Mouse (Mus musculus) hindlimb bud, embryonic 11.5 days (tissue): ENCODE results near the gene Wdr20.

Experiments used
- DNase-seq: peaks from one replicate; pipeline ENCODE4 v3.0.0-alpha.2; 2012; ENCODE audit warnings: low read depth, low spot score; ENCODE audit errors: extremely low spot score

Gene Wdr20

GRCm38 (mm10) chr12:110775628-110776426, 38.1 kb downstream of the Wdr20 start:
- DNase-seq = no peak

DNA sequence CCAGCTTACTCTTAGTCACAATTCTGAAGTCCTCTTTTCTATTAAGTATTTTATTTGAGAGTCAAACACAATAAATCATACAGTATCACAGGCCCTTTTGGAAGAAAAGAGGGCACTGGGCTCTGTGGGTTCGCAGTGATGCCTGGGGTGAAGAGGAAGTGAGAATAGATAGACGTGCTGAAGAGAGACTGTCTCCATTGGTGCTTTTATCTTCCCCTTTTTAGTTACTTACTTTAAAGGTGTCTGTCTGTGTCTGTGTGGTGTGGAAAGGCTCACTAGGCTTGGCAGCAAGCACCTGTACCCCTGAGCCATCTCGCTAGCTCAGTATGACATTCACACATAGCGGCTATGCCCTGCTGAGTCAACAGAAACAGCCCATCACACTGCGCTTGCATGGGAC, 40.1 kb downstream of the Wdr20 start:
- DNase-seq = no peak

DNA sequence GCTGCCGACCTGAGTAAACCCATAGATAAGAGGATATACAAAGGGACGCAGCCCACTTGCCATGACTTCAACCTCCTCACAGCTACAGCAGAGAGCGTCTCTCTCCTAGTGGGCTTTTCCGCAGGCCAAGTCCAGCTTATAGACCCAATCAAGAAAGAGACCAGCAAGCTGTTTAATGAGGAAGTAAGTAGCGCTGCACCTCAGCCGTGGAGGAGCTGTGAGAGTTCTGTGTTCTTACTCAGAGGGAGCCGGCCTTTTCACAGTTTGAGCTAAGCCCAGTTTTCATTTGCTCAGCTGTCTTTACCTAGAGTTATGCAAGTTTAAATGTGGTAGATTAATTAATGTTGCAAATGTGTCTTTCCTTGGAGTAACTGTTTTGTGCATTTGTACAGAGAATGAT, 41.6 kb downstream of the Wdr20 start:
- no peak for DNase-seq

DNA sequence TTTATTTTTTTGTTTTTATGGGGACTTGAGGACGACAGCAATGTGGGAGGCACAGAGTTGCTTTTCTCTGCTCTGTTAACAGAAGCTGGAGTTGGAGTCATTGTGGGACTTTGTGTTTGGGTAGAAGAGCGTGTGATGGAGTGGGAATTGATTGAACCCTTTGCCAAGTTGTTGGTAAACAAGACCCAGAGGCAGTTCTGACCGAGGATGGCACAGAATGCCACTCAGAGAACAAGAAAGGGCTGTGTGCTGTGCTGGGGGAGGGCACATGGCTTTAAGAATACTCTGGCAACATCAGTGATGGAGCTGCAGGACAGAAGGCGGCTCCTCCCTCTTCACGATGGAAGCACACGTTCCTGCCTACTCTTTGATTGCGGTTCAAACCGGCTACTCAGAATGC, 43.4 kb downstream of the Wdr20 start:
- DNase-seq = no peak

DNA sequence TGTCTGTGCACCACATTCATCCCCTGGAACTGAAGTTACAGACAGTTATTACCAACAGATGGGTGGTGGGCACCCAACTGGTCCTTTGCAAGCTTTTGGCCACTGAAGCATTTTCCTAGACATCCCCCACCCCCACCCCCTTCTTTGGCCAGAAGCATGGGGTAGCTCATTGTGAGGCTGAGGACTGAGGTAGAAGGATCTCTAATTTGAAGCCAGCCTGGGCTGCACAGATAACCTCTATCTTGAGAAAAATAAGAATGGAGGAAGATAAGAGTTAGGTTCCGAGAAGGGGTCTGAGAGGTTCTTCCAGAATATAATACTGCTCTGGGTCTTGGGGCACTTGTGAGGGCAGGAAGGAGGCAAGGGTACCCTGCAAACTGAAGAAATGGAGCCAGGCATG, 44.5 kb downstream of the Wdr20 start:
- no peak for DNase-seq

DNA sequence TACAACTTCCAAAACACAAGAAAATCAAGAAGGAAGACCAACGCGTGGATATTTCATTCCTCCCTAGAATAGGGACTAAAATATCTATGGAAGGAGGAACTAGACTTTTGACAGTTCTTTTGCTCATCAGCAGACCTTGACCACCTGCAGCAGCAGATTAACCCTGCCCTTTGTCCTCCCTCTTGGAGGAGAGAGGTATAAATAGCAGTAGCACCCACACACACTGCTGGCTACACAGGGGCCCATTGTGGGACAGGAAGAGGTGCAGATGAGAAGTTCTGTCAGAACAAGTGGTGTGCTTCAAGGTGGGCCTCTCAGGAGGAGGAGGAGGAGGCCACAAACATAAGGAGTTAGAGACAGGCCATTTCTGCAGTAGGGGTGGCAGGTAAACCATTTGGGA, 46.5 kb downstream of the Wdr20 start:
- DNase-seq = no peak

- DNase-seq = no peak
Observed at GRCm38 (mm10) chr12:110786243-110786642, 48.5 kb downstream of the Wdr20 start.

DNA sequence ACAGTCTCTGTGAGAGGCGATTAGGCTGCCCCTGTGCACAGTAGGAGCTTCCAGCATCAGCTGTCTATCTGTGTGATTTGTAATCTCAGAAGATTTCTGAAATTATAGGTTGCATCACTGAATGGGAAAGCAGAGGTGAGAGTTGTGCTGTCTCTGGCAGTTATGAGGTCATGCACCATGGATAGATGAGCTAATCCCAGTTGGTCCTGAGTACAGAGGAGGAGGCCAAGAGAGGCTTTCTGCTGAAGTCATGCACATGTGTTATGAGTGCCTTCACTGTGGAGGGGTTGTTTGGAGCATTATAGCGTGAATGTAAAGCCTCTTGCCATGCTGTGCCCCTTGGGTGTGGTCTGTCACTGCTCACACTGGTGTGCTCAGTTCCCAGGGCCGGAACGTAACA, 52.8 kb downstream of the Wdr20 start:
- DNase-seq = no peak

DNA sequence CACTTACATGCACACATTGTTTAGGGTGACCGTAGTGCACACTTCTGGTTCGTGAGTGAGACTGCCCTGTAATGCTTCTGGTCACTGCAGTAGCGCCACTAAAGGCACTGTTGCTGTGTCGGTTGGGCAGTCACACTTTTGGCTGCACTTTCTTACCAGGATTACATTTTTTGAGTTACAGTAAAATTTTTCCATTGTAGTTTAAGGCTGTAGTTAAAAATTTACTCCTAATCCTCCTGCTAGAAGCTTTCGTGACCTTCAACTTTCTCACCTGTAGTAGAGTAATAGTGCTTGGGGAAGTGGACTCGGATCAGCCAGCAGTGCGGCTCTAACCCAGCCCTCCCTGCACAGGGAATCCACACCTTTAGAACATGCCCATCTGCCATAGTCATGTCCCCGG, 53.3 kb downstream of the Wdr20 start:
- DNase-seq = no peak

- no peak for DNase-seq
Observed at GRCm38 (mm10) chr12:110795035-110795434, 57.3 kb downstream of the Wdr20 start.

DNA sequence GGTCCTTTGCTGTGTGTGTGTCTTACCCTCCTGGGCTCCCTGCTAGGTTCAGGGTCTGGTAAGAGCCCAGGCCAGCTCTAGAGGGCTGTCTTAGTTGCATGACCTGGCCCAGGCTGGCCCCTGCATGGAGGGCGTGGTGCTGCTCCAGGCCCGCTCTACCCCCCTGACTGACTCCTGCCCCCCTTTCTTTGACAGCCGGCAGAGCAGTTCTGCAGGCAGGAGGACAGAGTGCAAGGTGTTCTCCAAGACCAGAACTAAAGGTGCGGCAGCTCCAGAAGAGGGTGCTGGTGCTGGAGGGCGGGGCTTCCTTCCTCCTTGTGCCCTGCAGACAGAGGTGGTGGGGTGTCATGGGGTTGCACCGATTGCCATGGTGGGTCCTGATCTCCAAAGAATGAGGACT, 59.0 kb downstream of the Wdr20 start:
- no peak for DNase-seq

DNA sequence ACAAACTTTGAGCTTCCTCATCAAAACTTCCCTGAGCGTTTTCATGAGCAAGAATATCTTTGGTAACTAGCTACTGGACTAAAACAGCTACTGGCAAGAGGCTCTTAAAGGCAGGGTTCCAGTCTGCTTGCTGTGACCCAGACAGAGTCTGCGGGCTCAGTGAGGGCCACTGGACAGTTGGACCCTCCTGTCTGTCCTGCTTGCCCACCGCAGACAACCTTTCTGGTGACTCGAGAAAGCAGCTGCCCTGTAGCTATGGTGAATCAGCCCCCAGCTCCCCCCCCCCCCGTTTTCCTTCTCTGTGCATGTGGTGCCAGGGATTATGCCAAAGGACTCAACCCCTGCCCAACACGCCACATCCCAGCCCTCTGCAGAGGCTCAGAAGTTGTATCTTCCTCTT, 59.5 kb downstream of the Wdr20 start:
- no peak for DNase-seq

DNA sequence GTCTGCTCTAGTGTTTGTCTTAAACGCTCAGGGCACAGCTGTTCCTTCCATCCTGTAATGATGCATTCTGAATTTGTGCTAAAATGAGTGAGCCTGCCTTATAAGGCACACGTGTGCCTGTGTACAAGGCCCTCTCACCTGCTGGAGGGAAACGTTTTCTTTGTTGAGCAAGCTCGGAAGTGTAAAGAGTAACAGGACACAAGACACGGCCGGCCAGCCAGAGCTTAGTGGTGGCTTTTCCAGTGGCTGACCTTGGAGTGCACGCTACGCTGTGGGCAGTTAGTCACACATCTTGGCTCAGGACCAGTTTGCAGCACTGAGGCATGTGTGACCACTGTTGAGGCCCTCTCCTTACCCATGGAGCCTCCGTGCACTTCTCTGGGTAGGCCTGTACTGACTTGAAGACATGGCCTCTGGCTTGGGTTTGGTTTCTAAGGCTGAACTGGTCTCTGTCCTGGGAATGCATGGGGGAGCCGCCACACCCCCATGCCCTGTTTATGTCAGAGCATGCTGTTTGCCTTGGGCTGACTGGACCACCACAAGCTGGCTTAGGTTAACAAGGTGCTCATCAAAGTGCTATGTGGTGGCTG, 60.2 kb downstream of the Wdr20 start:
- no peak for DNase-seq

GRCm38 (mm10) chr12:110799226-110799625, 61.5 kb downstream of the Wdr20 start:
- DNase-seq = no peak

- no peak for DNase-seq
Observed at GRCm38 (mm10) chr12:110801876-110802464, 64.2 kb downstream of the Wdr20 start.

- no peak for DNase-seq
Observed at GRCm38 (mm10) chr12:110802674-110803297, 65.0 kb downstream of the Wdr20 start.

GRCm38 (mm10) chr12:110804261-110804660, 66.5 kb downstream of the Wdr20 start:
- no peak for DNase-seq

DNA sequence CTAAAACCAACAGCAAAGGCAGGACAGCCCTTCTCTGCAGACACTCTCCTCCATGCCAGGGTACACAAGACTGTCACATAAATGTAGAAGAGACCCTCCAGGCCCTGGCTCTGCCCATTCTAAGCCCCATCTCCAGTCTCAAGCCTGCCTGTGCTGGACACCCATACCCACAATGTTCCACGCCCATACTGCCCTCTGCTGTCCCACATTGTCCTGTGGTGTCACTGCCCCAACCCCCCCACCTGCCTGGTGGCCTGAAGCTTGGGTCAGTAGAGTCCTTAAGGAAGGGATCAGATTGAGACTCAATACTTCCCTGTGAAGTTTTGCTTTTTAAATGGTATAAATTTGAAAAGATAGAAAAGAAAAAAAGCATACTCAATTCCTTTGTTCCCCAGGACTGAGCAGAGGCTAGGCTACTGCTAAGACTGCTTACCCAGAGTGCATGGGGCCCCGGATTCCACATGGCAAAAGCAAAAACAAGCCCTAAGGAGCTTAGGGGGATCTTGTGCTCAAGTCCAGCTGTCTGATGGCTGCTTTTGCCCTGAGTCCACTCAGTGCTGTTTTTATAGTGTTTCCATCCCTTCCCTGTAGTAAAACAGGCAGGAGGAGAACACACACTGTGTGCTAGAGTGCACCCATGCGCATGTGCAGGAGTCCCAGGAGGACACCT, 68.7 kb downstream of the Wdr20 start:
- DNase-seq = no peak

DNA sequence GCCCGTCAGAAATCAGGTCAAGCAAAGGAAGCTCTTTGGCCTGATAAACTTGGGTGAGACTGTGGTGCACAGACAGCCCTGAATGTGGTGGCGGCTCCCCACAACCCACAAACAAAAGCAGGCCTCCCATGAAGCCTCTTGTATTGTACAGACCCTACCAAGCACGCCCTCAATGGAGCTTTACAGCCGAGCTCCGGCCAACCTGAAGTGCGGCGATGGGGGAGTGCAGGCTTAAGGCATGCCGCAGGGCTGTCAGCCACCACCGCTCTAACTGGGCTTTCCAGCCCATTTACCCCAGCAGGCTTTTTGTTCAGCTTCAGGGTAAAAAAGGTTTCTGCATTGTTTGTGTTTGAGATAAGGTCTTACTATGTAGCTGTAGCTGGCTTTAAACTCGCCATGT, 70.7 kb downstream of the Wdr20 start:
- DNase-seq = no peak

DNA sequence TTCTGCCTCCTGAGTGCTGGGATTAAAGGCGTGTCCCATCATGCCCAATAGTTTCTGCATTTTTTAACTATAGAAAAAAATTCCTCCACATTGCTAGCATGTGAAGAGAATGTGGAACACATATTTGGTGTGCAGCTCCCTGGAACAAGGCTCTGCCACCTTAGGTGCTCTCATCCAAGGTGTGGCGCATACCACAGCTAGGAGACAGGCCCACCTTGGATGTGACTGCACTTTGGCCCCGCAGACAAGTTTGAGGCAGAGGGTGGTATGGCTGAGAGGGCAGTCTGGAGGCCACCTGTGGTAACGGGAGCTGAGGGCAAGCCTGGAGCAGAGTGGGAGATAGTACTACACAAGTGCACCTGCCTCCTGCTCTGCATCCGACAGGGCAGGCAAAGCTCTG, 71.1 kb downstream of the Wdr20 start:
- no peak for DNase-seq

- DNase-seq = no peak
Observed at GRCm38 (mm10) chr12:110813132-110813531, 75.4 kb downstream of the Wdr20 start.
